Mouse (Mus musculus): Measurements from ENCODE around the gene Pan3.

- TF ChIP-seq CTCF (IDR thresholded peaks at IDR 0.05; ENCODE audit: low read depth) (no peak), EP300 (IDR thresholded peaks at IDR 0.05; ENCODE audit: low read depth) (no peak)
These were observed 135.5 kb downstream of the Pan3 start for GRCm38 (mm10) chr5:147565444-147565843.

Measured in heart, postnatal 0 days (tissue).